Mouse (Mus musculus) midbrain, embryonic 13.5 days (tissue): ENCODE data around the gene Lsm7. TPM values are rescaled to one million over a fixed set of nuclear protein-coding genes. Genes with fewer than 3 reads are reported as not detected.

Experiments used
- ATAC-seq: fragments of 200-750 bp; cut with Nextera tagmentation; 2 replicates; pipeline ENCODE4 v1.8.0; 2017; ENCODE audit warnings: mild to moderate bottlenecking, moderate TSS enrichment, moderate library complexity
- H3K27ac ChIP-seq: fragments of 300-500 bp; sonication (generic); 2 replicates; pipeline ENCODE4 v1.5.1; 2015; ENCODE audit warnings: inconsistent platforms, mild to moderate bottlenecking, moderate library complexity
- H3K27me3 ChIP-seq: fragments of 300-500 bp; sonication (generic); 2 replicates; pipeline ENCODE4 v1.6.1; 2015; ENCODE audit warnings: mild to moderate bottlenecking, inconsistent platforms
- H3K36me3 ChIP-seq: fragments of 300-500 bp; sonication (generic); 2 replicates; pipeline ENCODE4 v1.6.1; 2015; ENCODE audit warnings: mild to moderate bottlenecking, inconsistent platforms
- H3K4me1 ChIP-seq: fragments of 300-500 bp; sonication (generic); replicated peaks from 2 replicates; pipeline ENCODE4 v1.6.1; 2015; ENCODE audit warnings: inconsistent platforms
- H3K4me2 ChIP-seq: fragments of 300-500 bp; sonication (generic); replicated peaks from 2 replicates; pipeline ENCODE4 v1.6.1; 2015; ENCODE audit warnings: moderate library complexity, mild to moderate bottlenecking, inconsistent platforms
- H3K4me3 ChIP-seq: fragments of 300-500 bp; sonication (generic); replicated peaks from 2 replicates; pipeline ENCODE4 v1.5.1; 2015; ENCODE audit warnings: mild to moderate bottlenecking, inconsistent platforms
- H3K9ac ChIP-seq: fragments of 300-500 bp; sonication (generic); replicated peaks from 2 replicates; pipeline ENCODE4 v1.6.1; 2015; ENCODE audit warnings: mild to moderate bottlenecking, inconsistent platforms
- H3K9me3 ChIP-seq: fragments of 300-500 bp; sonication (generic); 2 replicates; pipeline ENCODE4 v1.6.1; 2016; ENCODE audit warnings: mild to moderate bottlenecking, inconsistent platforms
- WGBS: fragments of 180-500 bp; shearing (Covaris S2); methylation state at CpG from one replicate; pipeline ENCODE4 v1.1.7; 2015; 5-methylcytosine and 5-hydroxymethylcytosine counted together
- polyA plus RNA-seq: library from polyadenylated mRNA; unstranded; fragments of >200 nt; fragmentation: Nextera tagmentation; extraction: Ambion mirVana; gene quantifications from 2 replicates; pipeline ENCODE4 v1.2.1, GENCODE M21; 2015

Lsm7 gene
- polyA plus RNA-seq, 1 experiment from 2014 or later, result 254 TPM

DNA sequence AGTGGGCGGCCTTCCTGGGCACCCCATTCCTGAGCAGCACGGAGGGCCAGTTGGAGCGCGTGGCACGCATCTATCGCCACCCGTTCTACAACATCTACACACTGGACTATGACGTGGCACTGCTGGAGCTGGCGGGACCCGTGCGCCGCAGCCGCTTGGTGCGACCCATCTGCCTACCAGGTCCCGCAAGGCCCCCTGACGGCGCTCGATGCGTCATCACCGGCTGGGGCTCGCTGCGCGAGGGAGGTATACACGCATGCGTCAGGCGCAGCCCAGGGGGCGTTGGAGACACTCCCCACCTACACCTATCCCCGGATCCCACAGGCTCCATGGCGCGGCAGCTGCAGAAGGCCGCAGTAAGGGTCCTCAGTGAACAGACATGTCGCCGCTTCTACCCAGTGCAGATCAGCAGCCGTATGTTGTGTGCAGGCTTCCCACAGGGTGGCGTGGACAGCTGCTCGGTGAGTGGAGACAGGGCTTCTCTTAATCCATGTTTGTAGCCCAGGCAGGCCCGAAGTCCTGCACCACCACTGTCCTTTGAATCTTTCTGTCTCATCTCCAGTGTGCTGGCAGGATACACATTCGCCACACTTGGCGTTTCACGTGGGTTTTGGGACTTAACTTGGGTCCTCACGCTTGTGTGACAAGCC is 43.0 kb upstream of the Lsm7 start:
- Histone ChIP-seq H3K27me3 (no peaks in the 10 kb centered on the region), H3K4me2 (0 out of 2 replicates have a peak overlapping the region, but pooled peaks have one; percentile 15), H3K9me3 (no peaks in the 10 kb centered on the region), H3K36me3 (peaks cover 33% of the 10 kb centered on the region), H3K9ac (peak overlapping the region; percentile 39; the same call in 1 of the 2 replicates), H3K4me1 (peaks cover 19% of the 10 kb centered on the region), H3K4me3 (no peak overlapping the region), H3K27ac (no peak overlapping the region)
- 29% methylated on average over 41 of the region's 41 CpGs for WGBS
- no peak for ATAC-seq

DNA sequence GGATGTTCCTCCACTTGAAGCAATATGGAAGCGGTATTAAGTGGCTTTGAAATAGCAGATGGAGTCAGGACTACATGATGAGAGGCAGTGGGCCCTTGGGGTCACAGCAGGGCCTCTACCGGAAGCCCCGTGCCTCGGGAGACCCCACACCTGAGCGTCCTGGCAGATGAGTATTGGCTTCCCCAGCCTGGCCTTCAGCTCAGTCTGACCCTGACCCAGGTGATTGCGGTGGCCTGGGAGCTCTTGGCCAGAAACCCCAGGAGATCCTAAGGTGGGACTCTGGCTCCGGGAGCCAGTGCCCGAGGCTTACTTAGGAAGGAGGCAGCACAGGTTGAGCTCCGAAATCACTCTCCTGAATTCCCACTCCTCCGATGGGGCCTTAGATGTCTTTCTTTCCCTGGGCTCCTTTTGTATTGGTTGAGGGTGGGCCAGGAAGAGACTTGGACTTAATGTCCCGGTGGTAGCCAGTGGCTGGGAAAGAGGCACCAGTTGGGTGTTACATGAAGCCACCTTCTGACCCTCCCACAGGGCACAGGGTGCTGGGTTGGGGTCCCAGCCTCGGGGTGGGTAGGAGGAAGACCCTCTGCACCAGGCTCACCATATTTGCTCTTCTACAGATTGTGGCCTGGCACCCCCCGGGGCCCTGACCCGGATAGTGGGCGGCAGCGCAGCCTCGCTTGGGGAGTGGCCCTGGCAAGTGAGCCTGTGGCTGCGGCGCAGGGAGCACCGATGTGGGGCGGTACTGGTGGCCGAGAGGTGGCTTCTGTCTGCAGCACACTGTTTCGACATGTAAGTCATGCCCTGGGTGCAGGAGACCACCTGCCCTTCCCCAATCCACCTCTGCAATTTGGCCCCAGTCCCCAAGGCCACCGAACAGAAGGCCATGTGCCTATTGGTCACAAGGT is 41.8 kb upstream of the Lsm7 start:
- no peak overlapping the region for H3K9ac ChIP-seq
- H3K27ac ChIP-seq, result no peak overlapping the region
- peaks cover 19% of the 10 kb centered on the region for H3K4me1 ChIP-seq
- H3K27me3 ChIP-seq, result no peaks in the 10 kb centered on the region
- peaks cover 22% of the 10 kb centered on the region for H3K36me3 ChIP-seq
- H3K4me2 ChIP-seq, result no peak overlapping the region
- ATAC-seq, result no peak
- no peak overlapping the region for H3K4me3 ChIP-seq
- 72% methylated on average over 24 of the region's 24 CpGs for WGBS
- H3K9me3 ChIP-seq, result no peaks in the 10 kb centered on the region

- H3K4me1 ChIP-seq, result peaks cover 19% of the 10 kb centered on the region
- H3K36me3 ChIP-seq, result peaks cover 21% of the 10 kb centered on the region
- no peak for ATAC-seq
- H3K4me2 ChIP-seq, result no peak overlapping the region
- no peak overlapping the region for H3K4me3 ChIP-seq
- 79% methylated on average over 6 of the region's 6 CpGs for WGBS
- H3K9me3 ChIP-seq, result no peaks in the 10 kb centered on the region
- H3K27ac ChIP-seq, result no peak overlapping the region
- H3K9ac ChIP-seq, result no peak overlapping the region
- H3K27me3 ChIP-seq, result no peaks in the 10 kb centered on the region
These were observed 40.7 kb upstream of the Lsm7 start for GRCm38 (mm10) chr10:80895697-80896096.

GRCm38 (mm10) chr10:80895100-80895499 is 40.1 kb upstream of the Lsm7 start:
- H3K27me3 ChIP-seq, result peaks cover 2% of the 10 kb centered on the region; the same call in 1 of the 2 replicates
- no peak overlapping the region for H3K4me3 ChIP-seq
- ATAC-seq, result no peak
- no peak overlapping the region for H3K9ac ChIP-seq
- 89% methylated on average over 7 of the region's 7 CpGs for WGBS
- H3K4me1 ChIP-seq, result peaks cover 19% of the 10 kb centered on the region
- no peaks in the 10 kb centered on the region for H3K9me3 ChIP-seq
- H3K27ac ChIP-seq, result no peak overlapping the region
- no peak overlapping the region for H3K4me2 ChIP-seq
- peaks cover 21% of the 10 kb centered on the region for H3K36me3 ChIP-seq

- H3K36me3 ChIP-seq, result no peaks in the 10 kb centered on the region
- ATAC-seq, result no peak
- H3K4me1 ChIP-seq, result no peaks in the 10 kb centered on the region
- H3K27ac ChIP-seq, result no peak overlapping the region
- H3K9me3 ChIP-seq, result no peaks in the 10 kb centered on the region
- H3K9ac ChIP-seq, result no peak overlapping the region
- H3K4me2 ChIP-seq, result no peak overlapping the region
- H3K27me3 ChIP-seq, result peaks cover 24% of the 10 kb centered on the region
- WGBS, result 81% methylated on average over 11 of the region's 11 CpGs
- H3K4me3 ChIP-seq, result no peak overlapping the region
These were observed 32.2 kb upstream of the Lsm7 start for GRCm38 (mm10) chr10:80887181-80887580.

- Histone ChIP-seq H3K9me3 (no peaks in the 10 kb centered on the region), H3K27ac (no peak overlapping the region), H3K36me3 (no peaks in the 10 kb centered on the region), H3K27me3 (no peaks in the 10 kb centered on the region), H3K9ac (no peak overlapping the region), H3K4me1 (0 out of 2 replicates have a peak, but pooled peaks cover 1% of the 10 kb centered on the region), H3K4me3 (no peak overlapping the region), H3K4me2 (no peak overlapping the region)
- 28% methylated on average over 10 of the region's 10 CpGs for WGBS
- ATAC-seq, result no peak
These were observed 26.3 kb upstream of the Lsm7 start for GRCm38 (mm10) chr10:80881301-80881700.

DNA sequence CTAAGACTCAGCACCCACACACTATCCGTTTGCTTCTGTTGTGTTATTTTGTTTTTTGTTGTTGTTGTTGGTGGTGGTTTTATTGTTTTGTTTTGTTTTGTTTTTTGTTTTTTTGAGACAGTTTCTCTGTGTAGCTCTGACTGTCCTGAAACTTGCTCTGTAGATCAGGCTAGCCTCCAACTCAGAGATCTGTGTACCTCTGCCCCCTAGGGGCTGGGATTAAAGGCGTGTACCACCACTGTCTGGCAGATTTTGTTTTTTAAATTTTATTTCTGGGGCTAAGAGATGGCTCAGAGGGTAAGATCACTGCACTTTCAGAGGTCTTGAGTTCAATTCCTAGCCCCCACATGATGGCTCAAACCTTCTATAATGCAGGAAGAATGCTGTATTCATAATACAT is 25.9 kb upstream of the Lsm7 start:
- H3K4me3 ChIP-seq, result no peak overlapping the region
- H3K36me3 ChIP-seq, result no peaks in the 10 kb centered on the region
- no peak overlapping the region for H3K9ac ChIP-seq
- H3K27me3 ChIP-seq, result no peaks in the 10 kb centered on the region
- no peak for ATAC-seq
- H3K4me2 ChIP-seq, result no peak overlapping the region
- no peaks in the 10 kb centered on the region for H3K9me3 ChIP-seq
- H3K27ac ChIP-seq, result no peak overlapping the region
- WGBS, result 74% methylated on average over 2 of the region's 2 CpGs
- 0 out of 2 replicates have a peak, but pooled peaks cover 3% of the 10 kb centered on the region for H3K4me1 ChIP-seq

DNA sequence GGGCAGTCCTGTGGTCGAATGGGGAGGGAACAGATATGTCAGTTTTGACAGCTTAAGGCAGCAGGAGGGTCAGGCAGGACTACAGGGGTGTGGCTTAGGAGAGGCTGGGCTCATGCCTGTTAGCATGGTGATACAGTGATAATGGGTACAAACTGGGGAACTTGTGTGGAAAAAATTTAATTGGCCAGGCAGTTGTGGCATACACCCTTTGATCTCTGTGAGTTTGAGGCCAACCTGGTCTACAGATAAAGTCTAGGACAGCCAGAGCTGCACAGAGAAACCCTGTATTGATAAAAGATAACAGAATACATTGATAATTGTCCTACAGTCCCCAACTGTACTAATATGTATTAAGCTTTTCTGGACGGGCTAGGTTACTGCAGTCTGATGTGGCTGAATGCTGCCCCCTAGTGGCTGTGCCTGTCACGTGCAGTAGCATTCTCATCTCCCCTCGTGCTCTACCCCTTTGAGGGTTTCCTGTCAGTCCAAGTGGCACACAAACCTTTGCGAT is 25.2 kb upstream of the Lsm7 start:
- H3K4me1 ChIP-seq, result 0 out of 2 replicates have a peak, but pooled peaks cover 3% of the 10 kb centered on the region
- H3K4me3 ChIP-seq, result no peak overlapping the region
- no peak overlapping the region for H3K4me2 ChIP-seq
- 21% methylated on average over 5 of the region's 5 CpGs for WGBS
- no peaks in the 10 kb centered on the region for H3K27me3 ChIP-seq
- H3K9ac ChIP-seq, result no peak overlapping the region
- no peaks in the 10 kb centered on the region for H3K9me3 ChIP-seq
- ATAC-seq, result no peak
- H3K27ac ChIP-seq, result no peak overlapping the region
- no peaks in the 10 kb centered on the region for H3K36me3 ChIP-seq

DNA sequence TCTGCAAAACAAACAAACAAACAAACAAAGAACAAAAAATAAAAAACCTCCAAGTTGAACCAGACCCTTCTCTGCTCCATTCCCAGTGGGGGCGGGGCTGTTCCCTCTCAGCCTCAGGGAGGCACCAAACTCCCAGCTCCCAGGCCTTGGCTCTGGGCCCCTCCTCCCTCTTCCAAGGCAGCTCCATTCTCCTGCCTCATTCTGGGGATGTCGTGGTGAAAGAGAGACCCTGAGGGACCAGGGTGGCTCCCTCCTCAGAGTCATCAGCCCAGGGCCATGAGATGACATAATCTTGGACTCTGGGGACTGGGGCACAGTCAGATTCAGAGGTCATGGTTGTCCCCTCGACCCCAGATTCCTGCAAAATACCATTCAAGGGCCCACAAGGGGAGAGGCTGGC is 21.6 kb upstream of the Lsm7 start:
- ATAC-seq, result no peak
- Histone ChIP-seq H3K9me3 (no peaks in the 10 kb centered on the region), H3K36me3 (no peaks in the 10 kb centered on the region), H3K4me2 (no peak overlapping the region), H3K9ac (no peak overlapping the region), H3K4me1 (0 out of 2 replicates have a peak, but pooled peaks cover 3% of the 10 kb centered on the region), H3K4me3 (no peak overlapping the region), H3K27ac (no peak overlapping the region), H3K27me3 (no peaks in the 10 kb centered on the region)
- WGBS, result 24% methylated on average over 3 of the region's 3 CpGs

DNA sequence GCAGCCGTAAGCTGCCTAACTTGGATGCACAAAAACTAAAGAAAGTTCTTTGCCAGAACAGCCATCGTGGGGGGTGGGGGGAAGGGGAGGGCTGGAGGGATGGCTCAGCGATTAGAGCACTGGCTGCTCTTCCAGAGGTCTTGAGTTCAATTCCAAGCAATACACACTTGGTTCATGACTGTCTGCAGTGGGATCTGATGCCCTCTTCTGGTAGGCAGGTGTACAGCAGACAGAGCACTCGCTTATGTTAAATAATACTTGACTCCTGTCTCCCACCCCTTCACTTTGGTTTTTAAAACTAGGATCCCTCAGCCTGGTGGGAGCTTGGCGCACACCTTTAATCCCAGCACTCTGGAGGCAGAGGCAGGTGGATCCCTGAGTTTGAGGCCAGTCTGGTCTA is 21.0 kb upstream of the Lsm7 start:
- Histone ChIP-seq H3K9me3 (no peaks in the 10 kb centered on the region), H3K4me3 (no peak overlapping the region), H3K27me3 (no peaks in the 10 kb centered on the region), H3K4me1 (0 out of 2 replicates have a peak, but pooled peaks cover 3% of the 10 kb centered on the region), H3K4me2 (no peak overlapping the region), H3K27ac (no peak overlapping the region), H3K9ac (no peak overlapping the region), H3K36me3 (no peaks in the 10 kb centered on the region)
- ATAC-seq, result no peak
- WGBS, result 21% methylated on average over 5 of the region's 5 CpGs

DNA sequence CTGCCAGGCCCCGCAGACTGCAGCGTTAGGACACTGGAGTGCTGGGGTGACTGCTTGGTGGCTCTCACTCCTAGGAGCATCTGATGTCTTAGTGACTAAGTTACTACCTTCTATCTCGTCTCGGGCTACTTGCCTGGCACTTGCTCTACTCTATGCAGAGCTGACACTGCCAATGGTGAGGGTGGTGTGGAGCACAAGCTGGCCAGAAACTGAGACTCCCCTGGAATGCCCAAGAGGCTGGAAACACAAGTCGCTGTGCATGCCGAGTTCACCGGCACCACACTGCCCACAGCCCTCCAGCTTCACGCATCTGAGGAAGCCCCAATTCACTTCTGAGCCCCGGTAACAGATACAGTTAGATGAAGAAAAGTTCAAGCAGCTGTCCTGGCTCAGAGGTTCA is 19.0 kb upstream of the Lsm7 start:
- Histone ChIP-seq H3K27me3 (no peaks in the 10 kb centered on the region), H3K4me3 (no peak overlapping the region), H3K9ac (no peak overlapping the region; the same call in 1 of the 2 replicates), H3K27ac (no peak overlapping the region), H3K4me1 (0 out of 2 replicates have a peak, but pooled peaks cover 3% of the 10 kb centered on the region), H3K4me2 (no peak overlapping the region), H3K9me3 (no peaks in the 10 kb centered on the region), H3K36me3 (no peaks in the 10 kb centered on the region)
- WGBS, result 80% methylated on average over 9 of the region's 9 CpGs
- ATAC-seq, result no peak

- no peak for ATAC-seq
- Histone ChIP-seq H3K4me1 (0 out of 2 replicates have a peak, but pooled peaks cover 3% of the 10 kb centered on the region), H3K9ac (no peak within 1 kb of the TSS), H3K27ac (no peak within 1 kb of the TSS), H3K9me3 (no peaks in the 10 kb centered on the region), H3K4me3 (no peak within 1 kb of the TSS), H3K27me3 (no peaks in the 10 kb centered on the region), H3K36me3 (peaks cover 19% of the 10 kb centered on the region), H3K4me2 (no peak within 1 kb of the TSS)
- WGBS, result 36% methylated on average over 9 of the region's 9 CpGs
These were observed 16.6 kb upstream of the Lsm7 start, which contains the start of gene Tmprss9 for GRCm38 (mm10) chr10:80871581-80871980. Gene Tmprss9 (plus strand): TSS chr10:80871848.
